Mouse (Mus musculus) c-Kit-negative CD71-positive TER-119-positive erythroid progenitor cells, embryonic 14.5 days (primary cell): ENCODE data around the gene Lrwd1.

Source experiments
- DNase-seq: peaks from one replicate; pipeline ENCODE4 v3.0.0-alpha.2; 2013; ENCODE audit warnings: low read depth, low spot score

Lrwd1 gene

GRCm38 (mm10) chr5:136091927-136092326 is 43.9 kb downstream of the Lrwd1 start:
- no peak for DNase-seq

GRCm38 (mm10) chr5:136088821-136089575 is 46.9 kb downstream of the Lrwd1 start:
- DNase-seq = no peak

GRCm38 (mm10) chr5:136086290-136086689 is 49.6 kb downstream of the Lrwd1 start:
- DNase-seq = no peak

- DNase-seq = no peak
These were observed 50.8 kb downstream of the Lrwd1 start for GRCm38 (mm10) chr5:136084891-136085651.

GRCm38 (mm10) chr5:136084144-136084881 is 51.6 kb downstream of the Lrwd1 start:
- DNase-seq = no peak

DNA sequence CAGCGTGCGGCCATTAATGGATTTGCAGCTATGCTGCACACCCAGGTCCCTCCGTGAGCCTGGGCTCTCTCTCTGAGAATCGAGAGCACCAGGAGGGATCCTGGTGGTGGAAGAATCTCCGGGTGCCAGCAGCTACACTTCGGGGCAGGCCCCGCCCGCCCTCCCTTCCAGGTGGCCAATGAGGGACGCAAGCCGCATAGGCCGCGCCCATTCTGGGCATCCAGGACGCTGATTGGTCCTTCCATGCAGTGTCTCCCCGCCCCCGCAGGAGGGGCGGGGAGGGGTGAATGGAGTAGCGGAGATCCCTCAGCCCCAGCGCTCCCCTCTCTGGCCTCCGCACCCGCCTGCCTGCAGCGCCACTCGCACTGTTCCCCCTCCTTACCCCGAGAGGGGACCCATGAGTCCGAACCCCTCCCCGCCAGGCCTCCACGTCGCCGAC is 52.2 kb downstream of the Lrwd1 start, which contains the start of gene Rasa4:
Rasa4 (plus strand) TSS at position 248 of the 439 bp plus-strand sequence.
- DNase-seq = peak; percentile 73

GRCm38 (mm10) chr5:136082345-136082744 is 53.5 kb downstream of the Lrwd1 start:
- DNase-seq = no peak

GRCm38 (mm10) chr5:136078136-136078535 is 57.7 kb downstream of the Lrwd1 start:
- DNase-seq = no peak

- no peak for DNase-seq
These were observed 58.8 kb downstream of the Lrwd1 start for GRCm38 (mm10) chr5:136077001-136077550.

DNA sequence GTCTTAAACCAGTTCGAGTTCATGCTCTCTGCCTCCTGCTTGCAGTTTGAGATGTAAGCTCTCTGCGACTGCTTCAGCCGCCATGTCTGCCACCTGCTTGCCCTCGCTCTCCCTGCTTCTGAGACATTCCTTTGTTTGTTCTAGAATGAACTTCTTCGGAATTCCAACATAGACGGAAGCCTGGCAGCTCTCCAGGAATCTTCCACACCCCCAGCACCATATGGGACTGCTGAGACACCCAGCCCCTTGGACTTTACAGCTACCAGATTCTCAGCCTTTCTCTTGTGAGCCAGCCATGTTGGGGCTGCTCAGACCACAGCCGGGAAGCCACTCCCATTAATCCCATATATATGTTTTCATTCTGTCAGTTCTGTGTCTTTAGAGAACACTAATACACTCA is 59.6 kb downstream of the Lrwd1 start:
- DNase-seq = no peak

GRCm38 (mm10) chr5:136075076-136075475 is 60.8 kb downstream of the Lrwd1 start:
- DNase-seq = no peak

GRCm38 (mm10) chr5:136073526-136073925 is 62.3 kb downstream of the Lrwd1 start:
- DNase-seq = no peak

GRCm38 (mm10) chr5:136073051-136073450 is 62.8 kb downstream of the Lrwd1 start:
- DNase-seq = no peak
